Mouse (Mus musculus) midbrain, embryonic 11.5 days (tissue): ENCODE data around the gene Tnfsf9. TPM values are rescaled to one million over a fixed set of nuclear protein-coding genes. Genes with fewer than 3 reads are reported as not detected.
"Not testable (repeated sequence)": the region's sequence is repeated elsewhere in the genome, so short reads cannot be mapped to it uniquely, and the experiment has no call there.

Experiments used
- ATAC-seq: fragments of 200-750 bp; cut with Nextera tagmentation; 2 replicates; pipeline ENCODE4 v1.8.0; 2017; ENCODE audit warnings: moderate TSS enrichment, moderate library complexity; ENCODE audit not compliant: low FRiP score
- DNase-seq: peaks from one replicate; pipeline ENCODE4 v3.0.0; 2015; ENCODE audit warnings: low spot score; ENCODE audit errors: missing footprints
- H3K27ac ChIP-seq: fragments of 300-500 bp; sonication (generic); 2 replicates; pipeline ENCODE4 v1.5.1; 2014; ENCODE audit warnings: low read depth, low read length
- H3K27me3 ChIP-seq: fragments of 300-500 bp; sonication (generic); 2 replicates; pipeline ENCODE4 v1.6.1; 2014; ENCODE audit warnings: mild to moderate bottlenecking, low read length, moderate library complexity, mixed read lengths; ENCODE audit not compliant: control insufficient read depth, insufficient read depth
- H3K36me3 ChIP-seq: fragments of 300-500 bp; sonication (generic); 2 replicates; pipeline ENCODE4 v1.6.1; 2014; ENCODE audit warnings: mild to moderate bottlenecking, low read length, moderate library complexity, mixed read lengths; ENCODE audit not compliant: control insufficient read depth, insufficient read depth
- H3K4me1 ChIP-seq: fragments of 300-500 bp; sonication (generic); 2 replicates; pipeline ENCODE4 v1.6.1; 2014; ENCODE audit warnings: low read length; ENCODE audit not compliant: control insufficient read depth, insufficient read depth
- H3K4me2 ChIP-seq: fragments of 300-500 bp; sonication (generic); 2 replicates; pipeline ENCODE4 v1.6.1; 2014; ENCODE audit warnings: mild to moderate bottlenecking, moderate library complexity
- H3K4me3 ChIP-seq: fragments of 300-500 bp; sonication (generic); 2 replicates; pipeline ENCODE4 v1.5.1; 2014; ENCODE audit warnings: low read depth, low read length
- H3K9ac ChIP-seq: fragments of 300-500 bp; sonication (generic); 2 replicates; pipeline ENCODE4 v1.6.1; 2014; ENCODE audit warnings: low read length
- H3K9me3 ChIP-seq: fragments of 300-500 bp; sonication (generic); 2 replicates; pipeline ENCODE4 v1.6.1; 2016; ENCODE audit warnings: low read length; ENCODE audit not compliant: control insufficient read depth
- WGBS: fragments of 180-500 bp; shearing (Covaris S2); extraction: QIAGEN DNeasy Blood & Tissue Kit; methylation state at CpG from one replicate; pipeline ENCODE4 v1.1.7; 2014; 5-methylcytosine and 5-hydroxymethylcytosine counted together
- polyA plus RNA-seq: library from polyadenylated mRNA; unstranded; fragments of >200 nt; fragmentation: Nextera tagmentation; extraction: Ambion mirVana; gene quantifications from 2 replicates; pipeline ENCODE4 v1.2.1, GENCODE M21; 2014

Gene Tnfsf9
- polyA plus RNA-seq, 1 experiment from 2014 or later: 9.0 TPM

- ATAC-seq (no peak), DNase-seq (no peak)
- WGBS: 90% methylated on average over 2 of the region's 2 CpGs
- Histone ChIP-seq H3K27me3 (no peaks in the 10 kb centered on the region), H3K4me3 (no peak overlapping the region), H3K27ac (no peak overlapping the region), H3K36me3 (no peaks in the 10 kb centered on the region), H3K9ac (no peak overlapping the region), H3K4me2 (no peak overlapping the region), H3K9me3 (no peaks in the 10 kb centered on the region), H3K4me1 (no peaks in the 10 kb centered on the region)
These were observed 16.7 kb downstream of the Tnfsf9 start for GRCm38 (mm10) chr17:57121856-57122255.

- Histone ChIP-seq H3K4me1 (no peaks in the 10 kb centered on the region), H3K4me3 (no peak overlapping the region), H3K9ac (no peak overlapping the region), H3K27me3 (no peaks in the 10 kb centered on the region), H3K9me3 (no peaks in the 10 kb centered on the region), H3K4me2 (no peak overlapping the region), H3K27ac (no peak overlapping the region), H3K36me3 (no peaks in the 10 kb centered on the region)
- no peak for ATAC-seq
- 87% methylated on average over 11 of the region's 11 CpGs for WGBS
- no peak for DNase-seq
These were observed 18.3 kb downstream of the Tnfsf9 start for GRCm38 (mm10) chr17:57123192-57124118.

- Histone ChIP-seq H3K27me3 (no peaks in the 10 kb centered on the region), H3K4me3 (no peak overlapping the region), H3K4me1 (no peaks in the 10 kb centered on the region), H3K9me3 (no peaks in the 10 kb centered on the region), H3K27ac (no peak overlapping the region), H3K9ac (no peak overlapping the region), H3K36me3 (no peaks in the 10 kb centered on the region), H3K4me2 (no peak overlapping the region)
- DNase-seq (no peak), ATAC-seq (no peak)
- WGBS: 90% methylated on average over 4 of the region's 4 CpGs
These were observed 19.7 kb downstream of the Tnfsf9 start for GRCm38 (mm10) chr17:57124792-57125191.

- no peak overlapping the region for H3K27ac ChIP-seq
- no peaks in the 10 kb centered on the region for H3K9me3 ChIP-seq
- H3K9ac ChIP-seq: no peak overlapping the region
- no peak overlapping the region for H3K4me2 ChIP-seq
- no peaks in the 10 kb centered on the region for H3K27me3 ChIP-seq
- DNase-seq (no peak), ATAC-seq (no peak)
- H3K4me1 ChIP-seq: no peaks in the 10 kb centered on the region
- no peak overlapping the region for H3K4me3 ChIP-seq
- 71% methylated on average over 3 of the region's 3 CpGs for WGBS
- H3K36me3 ChIP-seq: no peaks in the 10 kb centered on the region
These were observed 20.9 kb downstream of the Tnfsf9 start for GRCm38 (mm10) chr17:57125853-57126622.

- Histone ChIP-seq H3K4me1 (no peaks in the 10 kb centered on the region), H3K4me3 (no peak overlapping the region), H3K9ac (no peak overlapping the region), H3K27ac (no peak overlapping the region), H3K36me3 (no peaks in the 10 kb centered on the region), H3K27me3 (no peaks in the 10 kb centered on the region), H3K4me2 (no peak overlapping the region), H3K9me3 (no peaks in the 10 kb centered on the region)
- WGBS: 93% methylated on average over 1 of the region's 1 CpGs
- ATAC-seq (no peak), DNase-seq (no peak)
These were observed 26.7 kb downstream of the Tnfsf9 start for GRCm38 (mm10) chr17:57131793-57132192.

- not testable (repeated sequence) for DNase-seq, H3K4me3 ChIP-seq, H3K9me3 ChIP-seq, H3K27me3 ChIP-seq, H3K9ac ChIP-seq, ATAC-seq, H3K27ac ChIP-seq, H3K4me1 ChIP-seq, H3K36me3 ChIP-seq, H3K4me2 ChIP-seq
- WGBS: 19% methylated on average over 3 of the region's 3 CpGs
These were observed 28.9 kb downstream of the Tnfsf9 start for GRCm38 (mm10) chr17:57134021-57134420.

- Histone ChIP-seq H3K9me3 (no peaks in the 10 kb centered on the region), H3K36me3 (no peaks in the 10 kb centered on the region), H3K9ac (no peak overlapping the region), H3K27me3 (no peaks in the 10 kb centered on the region), H3K4me3 (no peak overlapping the region), H3K4me1 (no peaks in the 10 kb centered on the region), H3K27ac (no peak overlapping the region), H3K4me2 (no peak overlapping the region)
- DNase-seq: no peak
- WGBS: 85% methylated on average over 2 of the region's 2 CpGs
- no peak for ATAC-seq
These were observed 29.6 kb downstream of the Tnfsf9 start for GRCm38 (mm10) chr17:57134693-57135092.

- Histone ChIP-seq H3K9me3 (no peaks in the 10 kb centered on the region), H3K4me1 (no peaks in the 10 kb centered on the region), H3K4me3 (no peak overlapping the region), H3K27ac (no peak overlapping the region), H3K36me3 (no peaks in the 10 kb centered on the region), H3K9ac (no peak overlapping the region), H3K4me2 (no peak overlapping the region), H3K27me3 (no peaks in the 10 kb centered on the region)
- WGBS: 75% methylated on average over 3 of the region's 3 CpGs
- ATAC-seq (no peak), DNase-seq (no peak)
These were observed 30.5 kb downstream of the Tnfsf9 start for GRCm38 (mm10) chr17:57135635-57136034.

- no peaks in the 10 kb centered on the region for H3K36me3 ChIP-seq
- no peak overlapping the region for H3K4me3 ChIP-seq
- 81% methylated on average over 4 of the region's 4 CpGs for WGBS
- H3K4me1 ChIP-seq: no peaks in the 10 kb centered on the region
- no peak for ATAC-seq
- H3K27me3 ChIP-seq: no peaks in the 10 kb centered on the region
- DNase-seq: no peak
- H3K27ac ChIP-seq: no peak overlapping the region
- H3K4me2 ChIP-seq: no peak overlapping the region
- H3K9me3 ChIP-seq: no peaks in the 10 kb centered on the region
- H3K9ac ChIP-seq: no peak overlapping the region
These were observed 33.6 kb downstream of the Tnfsf9 start for GRCm38 (mm10) chr17:57138676-57139075.
